Mouse (Mus musculus) large intestine, adult 2 months (tissue): ENCODE measurements around the gene Gm37240. TPM values are rescaled to one million over a fixed set of nuclear protein-coding genes. Genes with fewer than 3 reads are reported as not detected.

Experiments used
- DNase-seq: peaks from one replicate; pipeline ENCODE4 v3.0.0-alpha.2; 2012; ENCODE audit warnings: low read depth, low spot score
- WGBS: fragments of 180-500 bp; shearing (Covaris S2); methylation state at CpG from one replicate; pipeline ENCODE4 v1.1.7; 2018; 5-methylcytosine and 5-hydroxymethylcytosine counted together
- polyA plus RNA-seq: library from polyadenylated mRNA; depleted of rRNA; stranded (reverse); fragments of >200 nt; gene quantifications from 2 replicates; pipeline ENCODE4 v1.2.3, GENCODE M21; 2012

The Gm37240 gene
- polyA plus RNA-seq, 1 experiment = 3.7 TPM

GRCm38 (mm10) chr3:85338755-85339095, 548.6 kb downstream of the Gm37240 start:
- 79% methylated on average over 3 of the region's 3 CpGs for WGBS

GRCm38 (mm10) chr3:85337881-85338754, 549.2 kb downstream of the Gm37240 start:
- 87% methylated on average over 7 of the region's 7 CpGs for WGBS

More at GRCm38 (mm10) chr3:85338755-85339095, 548.6 kb downstream of the Gm37240 start:
- DNase-seq = no peak

DNA sequence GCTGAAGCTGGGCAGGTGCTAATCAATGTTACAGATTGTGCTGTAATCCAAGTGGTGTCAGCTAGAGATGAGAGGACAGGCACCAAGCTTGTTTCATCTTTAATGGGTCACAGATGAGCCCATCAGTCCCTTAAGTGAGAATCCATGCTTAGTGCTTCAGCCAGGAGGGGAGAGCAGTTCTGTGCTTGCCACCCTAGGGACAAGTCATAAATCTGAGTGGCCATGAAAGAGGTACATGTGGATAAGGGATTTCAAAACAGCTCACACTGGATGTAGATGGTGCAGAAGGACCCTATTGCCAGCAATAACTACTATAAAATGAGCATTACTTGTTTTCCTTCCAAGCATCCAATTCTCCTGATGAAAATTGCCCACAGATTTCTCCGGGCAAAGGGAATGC, 551.8 kb downstream of the Gm37240 start:
- 89% methylated on average over 1 of the region's 1 CpGs for WGBS
- DNase-seq = no peak

More at GRCm38 (mm10) chr3:85337881-85338754, 549.2 kb downstream of the Gm37240 start:
- no peak for DNase-seq

DNA sequence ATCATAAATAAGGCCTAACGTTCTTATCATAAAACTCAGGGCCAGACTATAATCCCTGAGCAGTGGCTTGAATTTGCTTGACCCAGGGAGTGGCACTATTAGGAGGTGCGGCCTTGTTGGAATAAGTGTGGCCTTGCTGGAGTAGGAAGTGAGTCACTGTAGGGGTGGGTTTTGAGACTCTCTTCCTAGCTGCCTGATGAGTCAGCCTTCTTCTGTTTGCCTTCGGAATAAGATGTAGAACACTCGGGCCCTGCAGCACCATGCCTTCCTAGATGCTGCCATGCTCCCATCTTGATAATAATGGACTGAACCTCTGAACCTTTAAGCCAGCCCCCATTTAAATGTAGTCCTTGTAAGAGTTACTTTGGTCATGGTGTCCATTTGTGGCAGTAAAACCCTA, 555.0 kb downstream of the Gm37240 start:
- 60% methylated on average over 4 of the region's 4 CpGs for WGBS
- no peak for DNase-seq

DNA sequence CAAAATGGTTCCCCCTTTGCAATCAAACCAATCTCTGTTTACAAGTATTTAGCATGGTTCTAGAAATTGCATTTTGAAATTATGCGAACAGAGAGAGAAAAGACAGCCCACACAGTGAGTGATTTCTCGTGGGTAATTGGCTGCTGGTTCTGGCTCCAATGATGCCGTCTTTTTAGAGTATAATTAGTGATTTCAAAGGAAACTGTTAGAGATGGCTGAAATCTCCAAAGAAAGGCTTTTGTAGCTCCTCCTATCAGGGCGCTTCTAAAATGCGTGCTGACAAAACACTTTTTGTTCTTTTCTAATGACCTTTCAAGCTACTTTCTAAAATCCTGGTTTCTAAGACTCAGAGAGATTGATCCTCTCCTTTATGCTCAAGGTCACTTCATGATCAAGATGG, 569.1 kb downstream of the Gm37240 start:
- WGBS = 83% methylated on average over 5 of the region's 5 CpGs
- no peak for DNase-seq

GRCm38 (mm10) chr3:85317306-85317705, 570.0 kb downstream of the Gm37240 start:
- WGBS = 93% methylated on average over 4 of the region's 4 CpGs

DNA sequence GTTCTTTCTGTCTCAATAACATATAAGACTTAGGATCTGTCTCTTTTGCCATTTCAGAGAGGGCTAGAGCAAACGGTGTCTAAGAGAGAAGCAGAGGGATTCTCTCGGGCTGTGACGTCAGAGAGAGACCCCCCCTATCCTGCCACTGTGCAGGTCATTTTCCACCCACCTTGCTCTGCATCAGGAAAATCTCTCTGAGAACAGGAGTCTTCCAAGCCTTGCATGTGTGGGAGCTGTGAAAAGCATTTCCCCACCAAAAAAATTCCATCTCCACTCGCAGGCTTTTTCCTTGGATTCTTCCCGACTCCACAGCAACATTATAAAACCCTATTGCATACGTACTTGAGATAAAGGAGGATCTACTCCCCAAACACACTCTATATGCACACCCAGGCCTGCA, 572.4 kb downstream of the Gm37240 start:
- 77% methylated on average over 6 of the region's 6 CpGs for WGBS
- no peak for DNase-seq

More at GRCm38 (mm10) chr3:85317306-85317705, 570.0 kb downstream of the Gm37240 start:
- DNase-seq = no peak

GRCm38 (mm10) chr3:85313646-85314255, 573.6 kb downstream of the Gm37240 start:
- 12% methylated on average over 4 of the region's 4 CpGs for WGBS
- no peak for DNase-seq

DNA sequence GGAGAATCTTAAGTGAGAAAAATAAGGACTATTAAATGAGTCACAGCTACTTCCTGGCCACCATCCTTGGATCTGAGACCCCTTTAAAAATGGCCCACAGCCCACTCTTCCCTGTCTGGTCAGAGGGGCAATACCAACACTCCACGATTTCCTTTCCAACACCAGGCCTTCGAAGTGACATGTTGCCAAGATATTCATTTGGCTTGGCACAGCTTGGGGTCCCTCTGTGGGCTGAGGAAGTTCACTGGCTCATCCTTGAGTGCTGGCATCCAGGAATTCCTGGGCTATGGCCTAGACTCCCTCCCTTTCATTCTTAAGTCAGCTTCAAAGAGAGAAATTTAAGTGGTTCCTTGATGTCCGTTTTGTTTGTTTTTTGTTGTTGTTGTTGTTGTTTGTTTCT, 576.1 kb downstream of the Gm37240 start:
- 84% methylated on average over 3 of the region's 3 CpGs for WGBS
- DNase-seq = no peak

GRCm38 (mm10) chr3:85310401-85310989, 576.8 kb downstream of the Gm37240 start:
- 74% methylated on average over 8 of the region's 8 CpGs for WGBS
- DNase-seq = no peak

DNA sequence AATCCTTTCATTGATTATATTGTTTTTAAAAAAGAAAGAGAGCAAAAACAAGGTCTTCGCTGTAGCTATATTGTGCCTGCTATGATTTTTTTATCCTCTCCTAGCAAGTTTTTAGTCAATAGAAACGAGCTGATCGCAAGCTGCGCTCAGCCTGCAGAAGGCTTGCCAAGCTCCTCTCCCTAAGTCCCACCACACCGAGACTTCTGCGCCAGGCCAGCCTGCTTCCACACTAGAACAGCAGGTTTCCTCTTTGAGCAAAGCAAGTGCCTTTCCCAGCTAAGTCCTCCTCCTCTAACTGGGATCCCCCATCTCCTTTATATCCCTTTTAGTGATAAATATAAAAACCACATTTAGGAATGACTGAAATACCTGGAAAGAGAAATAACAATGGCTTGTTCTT, 578.1 kb downstream of the Gm37240 start:
- WGBS = 77% methylated on average over 6 of the region's 6 CpGs
- no peak for DNase-seq

- DNase-seq = no peak
- WGBS = 44% methylated on average over 4 of the region's 4 CpGs
Observed at GRCm38 (mm10) chr3:85308706-85309105, 578.6 kb downstream of the Gm37240 start.

DNA sequence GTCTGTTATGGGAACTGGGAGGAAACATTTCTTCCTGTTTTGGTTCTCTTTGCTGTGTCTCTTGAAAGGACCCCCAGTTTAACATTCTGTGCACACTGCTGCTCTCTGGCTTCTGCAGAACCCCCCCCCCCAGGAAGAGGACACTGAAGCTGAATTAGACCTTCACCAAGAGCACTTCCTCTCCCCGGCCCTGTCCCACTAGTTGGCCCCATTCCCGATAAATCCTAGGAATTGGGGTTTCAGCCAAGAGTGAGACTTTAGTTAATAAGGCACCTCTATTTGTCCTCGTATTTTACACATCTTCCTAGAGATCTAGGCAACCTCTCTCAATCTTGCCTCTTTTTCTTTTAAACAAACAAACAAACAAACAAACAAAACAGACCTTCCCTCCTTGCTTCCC, 585.5 kb downstream of the Gm37240 start:
- 57% methylated on average over 3 of the region's 3 CpGs for WGBS
- DNase-seq = no peak

- DNase-seq = no peak
- WGBS = 87% methylated on average over 2 of the region's 2 CpGs
Observed at GRCm38 (mm10) chr3:85301336-85301735, 586.0 kb downstream of the Gm37240 start.

DNA sequence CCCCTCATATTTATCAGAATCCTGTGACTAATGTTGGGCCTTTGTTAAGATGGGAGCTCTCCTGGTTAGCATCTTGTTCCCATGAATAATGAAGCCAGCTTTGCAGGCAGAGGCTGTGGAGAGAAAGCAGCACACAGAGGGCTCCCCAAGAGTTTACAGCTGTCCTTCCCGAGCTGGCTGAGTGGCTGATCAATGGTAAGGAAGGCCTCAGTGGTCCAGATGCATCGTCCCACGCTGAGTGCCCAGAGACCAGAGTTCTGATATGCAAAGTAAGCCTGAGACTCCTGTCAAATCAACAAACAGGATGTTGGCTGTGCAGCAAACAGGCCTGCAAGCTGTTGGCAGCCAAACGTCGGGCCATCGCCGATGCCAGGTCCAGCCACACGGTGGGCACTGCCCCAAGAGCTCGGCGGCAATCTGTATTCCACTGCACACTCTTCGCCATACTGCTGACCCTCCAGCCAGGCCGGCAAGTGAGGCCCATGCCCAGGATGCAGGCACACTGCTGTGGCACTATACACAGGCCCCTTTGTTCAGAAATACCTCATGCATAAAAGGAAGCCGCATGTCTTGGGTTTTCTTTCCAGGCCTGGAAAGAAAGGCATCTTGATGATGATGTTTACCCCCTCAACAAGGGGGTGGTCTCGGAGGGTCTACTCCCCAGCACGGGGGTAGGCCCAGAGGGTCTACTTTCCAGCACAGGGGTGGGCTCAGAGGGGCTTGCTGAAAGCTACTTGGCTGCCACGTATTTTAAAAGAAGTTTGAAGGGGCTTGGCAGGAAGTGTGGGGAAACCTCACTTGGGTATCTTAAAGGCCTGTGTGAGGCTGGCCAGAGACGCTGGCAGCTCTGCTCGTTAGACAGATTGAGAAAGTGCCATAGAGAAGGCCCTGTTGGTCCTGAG, 587.4 kb downstream of the Gm37240 start:
- DNase-seq = no peak
- 83% methylated on average over 18 of the region's 18 CpGs for WGBS

- no peak for DNase-seq
- 81% methylated on average over 9 of the region's 9 CpGs for WGBS
Observed at GRCm38 (mm10) chr3:85295229-85295628, 592.1 kb downstream of the Gm37240 start.

GRCm38 (mm10) chr3:85287627-85288026, 599.7 kb downstream of the Gm37240 start:
- WGBS = 61% methylated on average over 2 of the region's 2 CpGs
- no peak for DNase-seq

DNA sequence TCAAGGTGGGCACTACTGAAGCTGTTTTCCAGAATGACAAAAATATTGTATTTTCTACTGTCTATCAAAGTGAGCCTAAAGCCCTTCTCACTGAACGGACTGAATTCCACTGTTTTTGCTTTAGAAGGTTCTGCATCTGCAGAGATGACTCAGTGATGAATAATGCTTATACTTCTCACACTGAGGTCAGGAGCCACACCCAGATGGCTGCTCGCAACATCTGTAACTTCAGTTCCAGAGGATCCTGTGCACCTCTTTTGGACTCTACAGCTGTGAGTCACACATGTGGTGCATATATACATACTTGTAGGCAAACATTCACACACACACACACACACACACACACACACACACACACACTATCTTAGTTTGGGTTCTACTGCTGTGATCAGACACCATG, 602.8 kb downstream of the Gm37240 start:
- no peak for DNase-seq

DNA sequence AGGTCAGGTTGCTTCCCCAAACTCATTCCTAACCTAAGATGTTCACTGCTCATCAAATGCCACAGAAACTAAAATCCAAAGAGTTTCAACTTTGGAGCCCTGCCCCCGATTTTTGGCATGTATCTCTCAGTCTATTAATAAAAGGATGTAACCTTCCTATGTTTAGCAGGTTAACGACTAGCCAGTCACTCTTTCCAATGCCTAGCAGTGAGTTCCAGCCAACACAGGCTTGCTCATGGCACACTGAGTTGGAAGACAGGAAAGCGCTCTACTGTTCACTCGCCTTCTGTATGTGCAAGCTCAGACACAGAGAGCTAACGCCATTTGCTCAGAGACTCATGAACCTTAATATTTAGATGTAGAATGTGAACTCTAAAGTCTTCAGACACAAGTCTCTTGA, 604.5 kb downstream of the Gm37240 start:
- 79% methylated on average over 5 of the region's 5 CpGs for WGBS
- no peak for DNase-seq

More for the DNA sequence above, 602.8 kb downstream of the Gm37240 start:
- WGBS = 61% methylated on average over 2 of the region's 2 CpGs

DNA sequence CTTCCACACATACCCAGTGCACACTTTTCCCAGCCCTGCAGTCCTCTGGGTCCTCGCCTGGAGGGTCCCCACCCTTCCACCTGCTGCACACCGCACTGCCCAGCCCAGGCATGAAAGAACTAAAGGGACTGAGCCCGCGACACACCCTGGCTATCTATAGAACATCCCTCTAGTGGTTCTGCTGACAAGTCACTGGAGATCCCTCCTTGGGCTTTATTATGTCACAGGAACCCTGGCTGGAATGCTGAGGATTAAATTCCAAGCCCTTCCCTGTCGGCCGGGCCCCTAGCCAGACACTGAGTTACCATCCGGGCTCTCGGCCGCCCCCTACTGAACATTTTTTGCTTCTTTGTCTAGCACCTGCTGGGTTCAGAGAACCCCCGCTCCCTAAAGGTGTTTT, 612.2 kb downstream of the Gm37240 start:
- WGBS = 31% methylated on average over 10 of the region's 10 CpGs
- peak; percentile 13 for DNase-seq
